Mouse (Mus musculus) natural killer cell, adult 2 months (primary cell): Measurements from ENCODE around the gene Sf3a2.
"Not testable (repeated sequence)": the region's sequence is repeated elsewhere in the genome, so short reads cannot be mapped to it uniquely, and the experiment has no call there.

Source experiments
- DNase-seq, 2 experiments: peaks; one replicate each; pipeline ENCODE4 v3.0.0; 2022; ENCODE audit warnings: low spot score in 2 of 2

Gene Sf3a2

GRCm38 (mm10) chr10:80824827-80825226 is 26.8 kb downstream of the Sf3a2 start:
- DNase-seq = no peak

- peak; percentile 99 for DNase-seq
These were observed 28.4 kb downstream of the Sf3a2 start, which contains the start of gene Oaz1 for GRCm38 (mm10) chr10:80826151-80827062. Gene Oaz1, plus strand, starts transcription at chr10:80826656.

- DNase-seq = no peak
These were observed 29.3 kb downstream of the Sf3a2 start for GRCm38 (mm10) chr10:80827063-80827869.

GRCm38 (mm10) chr10:80827870-80828420 is 29.9 kb downstream of the Sf3a2 start:
- DNase-seq = no peak

GRCm38 (mm10) chr10:80828587-80828986 is 30.6 kb downstream of the Sf3a2 start:
- not testable (repeated sequence) for DNase-seq

- no peak for DNase-seq
These were observed 31.6 kb downstream of the Sf3a2 start for GRCm38 (mm10) chr10:80829359-80830278.

- DNase-seq = peak in 1 of 2 experiments; percentile 40
These were observed 33.1 kb downstream of the Sf3a2 start for GRCm38 (mm10) chr10:80831136-80831535.

- no peak for DNase-seq
These were observed 34.8 kb downstream of the Sf3a2 start for GRCm38 (mm10) chr10:80832818-80833217.

GRCm38 (mm10) chr10:80835617-80836016 is 37.6 kb downstream of the Sf3a2 start:
- no peak for DNase-seq

GRCm38 (mm10) chr10:80836949-80837379 is 39.0 kb downstream of the Sf3a2 start:
- no peak for DNase-seq

- no peak for DNase-seq
These were observed 39.8 kb downstream of the Sf3a2 start for GRCm38 (mm10) chr10:80837827-80838226.

- no peak for DNase-seq
These were observed 40.4 kb downstream of the Sf3a2 start for GRCm38 (mm10) chr10:80838346-80838912.

GRCm38 (mm10) chr10:80839848-80840247 is 41.9 kb downstream of the Sf3a2 start:
- DNase-seq = no peak

GRCm38 (mm10) chr10:80841685-80842084 is 43.7 kb downstream of the Sf3a2 start:
- no peak for DNase-seq

- no peak for DNase-seq
These were observed 44.3 kb downstream of the Sf3a2 start for GRCm38 (mm10) chr10:80842334-80842733.

- DNase-seq = no peak
These were observed 45.3 kb downstream of the Sf3a2 start for GRCm38 (mm10) chr10:80843087-80843930.

GRCm38 (mm10) chr10:80843931-80844547 is 46.0 kb downstream of the Sf3a2 start, which contains the start of gene Lingo3:
Gene Lingo3, minus strand, starts transcription at chr10:80844039.
- DNase-seq = no peak

- DNase-seq = no peak
These were observed 47.2 kb downstream of the Sf3a2 start for GRCm38 (mm10) chr10:80845055-80845693.

- DNase-seq = no peak
These were observed 47.7 kb downstream of the Sf3a2 start for GRCm38 (mm10) chr10:80845732-80846131.
